Mouse (Mus musculus): ENCODE data around the gene Ap1s2. TPM values are rescaled to one million over a fixed set of nuclear protein-coding genes. Genes with fewer than 3 reads are reported as not detected.

Ap1s2 gene
- 3.2 and 3.5 TPM in 2 replicates for polyA plus RNA-seq (2012; rRNA removed)

GRCm38 (mm10) chrX:163908337-163909250 is at the start of gene Ap1s2:
TSS of gene Ap1s2 (plus strand) at chrX:163909017.
- TF ChIP-seq POLR2A (IDR thresholded peaks at IDR 0.05; ENCODE audit: control insufficient read depth, extremely low read depth, insufficient read depth, low read length, poor library complexity): peak; percentile 85
- TF ChIP-seq CTCF (IDR thresholded peaks at IDR 0.05; ENCODE audit: borderline replicate concordance, control insufficient read depth, extremely low read depth, insufficient read depth, low read length, poor library complexity): no peak
- H3K4me1 ChIP-seq (replicated peaks; ENCODE audit: control insufficient read depth, insufficient read depth, low read length): peaks cover 5% of the 10 kb centered on the region; the same call in 1 of the 2 replicates
- WGBS: under 1% methylated on average over 64 of the region's 80 CpGs

GRCm38 (mm10) chrX:163867711-163868379 is 41.0 kb upstream of the Ap1s2 start:
- Histone ChIP-seq H3K4me1 (replicated peaks; ENCODE audit: control insufficient read depth, insufficient read depth, low read length) (no peaks in the 10 kb centered on the region), H3K27ac (ENCODE audit: control insufficient read depth, insufficient read depth, low read length) (no peak overlapping the region), H3K36me3 (ENCODE audit: control insufficient read depth, insufficient read depth, low read length) (no peaks in the 10 kb centered on the region), H3K4me3 (ENCODE audit: control insufficient read depth, insufficient read depth, low read length) (no peak overlapping the region), H3K27me3 (ENCODE audit: control insufficient read depth, insufficient read depth, low read length) (no peaks in the 10 kb centered on the region)
- WGBS: 43% methylated on average over 5 of the region's 5 CpGs
- TF ChIP-seq CTCF (IDR thresholded peaks at IDR 0.05; ENCODE audit: borderline replicate concordance, control insufficient read depth, extremely low read depth, insufficient read depth, low read length, poor library complexity): no peak
- no peak for TF ChIP-seq POLR2A (IDR thresholded peaks at IDR 0.05; ENCODE audit: control insufficient read depth, extremely low read depth, insufficient read depth, low read length, poor library complexity)
- no peak for DNase-seq

More at GRCm38 (mm10) chrX:163908337-163909250, at the start of gene Ap1s2:
- peak within 1 kb of the TSS; percentile 81 for H3K27ac ChIP-seq (ENCODE audit: control insufficient read depth, insufficient read depth, low read length)
- peak; percentile 91 for DNase-seq
- no peaks in the 10 kb centered on the region for H3K36me3 ChIP-seq (ENCODE audit: control insufficient read depth, insufficient read depth, low read length)
- H3K27me3 ChIP-seq (ENCODE audit: control insufficient read depth, insufficient read depth, low read length): no peaks in the 10 kb centered on the region
- peak within 1 kb of the TSS; percentile 76 for H3K4me3 ChIP-seq (ENCODE audit: control insufficient read depth, insufficient read depth, low read length)

GRCm38 (mm10) chrX:163868659-163869278 is 40.0 kb upstream of the Ap1s2 start:
- no peaks in the 10 kb centered on the region for H3K27me3 ChIP-seq (ENCODE audit: control insufficient read depth, insufficient read depth, low read length)
- H3K36me3 ChIP-seq (ENCODE audit: control insufficient read depth, insufficient read depth, low read length): no peaks in the 10 kb centered on the region
- 74% methylated on average over 11 of the region's 11 CpGs for WGBS
- no peak overlapping the region for H3K4me3 ChIP-seq (ENCODE audit: control insufficient read depth, insufficient read depth, low read length)
- H3K27ac ChIP-seq (ENCODE audit: control insufficient read depth, insufficient read depth, low read length): no peak overlapping the region
- no peak for DNase-seq
- H3K4me1 ChIP-seq (replicated peaks; ENCODE audit: control insufficient read depth, insufficient read depth, low read length): no peaks in the 10 kb centered on the region
- no peak for TF ChIP-seq CTCF (IDR thresholded peaks at IDR 0.05; ENCODE audit: borderline replicate concordance, control insufficient read depth, extremely low read depth, insufficient read depth, low read length, poor library complexity)
- TF ChIP-seq POLR2A (IDR thresholded peaks at IDR 0.05; ENCODE audit: control insufficient read depth, extremely low read depth, insufficient read depth, low read length, poor library complexity): no peak

DNA sequence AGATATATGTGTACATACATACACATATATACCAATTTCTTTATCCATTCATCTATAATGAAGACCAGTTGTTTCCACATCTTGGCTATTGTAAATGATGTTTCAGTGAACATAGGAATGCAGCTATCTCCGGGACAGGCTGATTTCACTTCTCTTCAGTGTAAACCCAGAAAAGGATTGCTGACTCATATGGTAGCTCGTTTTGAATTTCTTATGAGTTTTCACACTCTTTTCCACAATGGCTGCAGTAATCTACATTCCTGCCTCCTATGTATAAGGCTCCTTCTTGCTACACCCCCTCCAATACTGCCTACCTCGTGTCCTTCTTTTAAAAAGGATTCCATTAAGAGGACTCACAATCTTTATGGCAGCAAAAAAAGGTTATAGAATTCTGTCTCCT is 32.9 kb upstream of the Ap1s2 start:
- Histone ChIP-seq H3K36me3 (ENCODE audit: control insufficient read depth, insufficient read depth, low read length) (no peaks in the 10 kb centered on the region), H3K27ac (ENCODE audit: control insufficient read depth, insufficient read depth, low read length) (no peak overlapping the region), H3K4me3 (ENCODE audit: control insufficient read depth, insufficient read depth, low read length) (no peak overlapping the region), H3K27me3 (ENCODE audit: control insufficient read depth, insufficient read depth, low read length) (no peaks in the 10 kb centered on the region), H3K4me1 (replicated peaks; ENCODE audit: control insufficient read depth, insufficient read depth, low read length) (peaks cover 8% of the 10 kb centered on the region)
- DNase-seq: no peak
- WGBS: 70% methylated on average over 3 of the region's 3 CpGs
- no peak for TF ChIP-seq POLR2A (IDR thresholded peaks at IDR 0.05; ENCODE audit: control insufficient read depth, extremely low read depth, insufficient read depth, low read length, poor library complexity)
- TF ChIP-seq CTCF (IDR thresholded peaks at IDR 0.05; ENCODE audit: borderline replicate concordance, control insufficient read depth, extremely low read depth, insufficient read depth, low read length, poor library complexity): no peak

GRCm38 (mm10) chrX:163876636-163877035 is 32.2 kb upstream of the Ap1s2 start:
- H3K4me1 ChIP-seq (replicated peaks; ENCODE audit: control insufficient read depth, insufficient read depth, low read length): peaks cover 8% of the 10 kb centered on the region
- H3K4me3 ChIP-seq (ENCODE audit: control insufficient read depth, insufficient read depth, low read length): no peak overlapping the region
- H3K36me3 ChIP-seq (ENCODE audit: control insufficient read depth, insufficient read depth, low read length): no peaks in the 10 kb centered on the region
- DNase-seq: no peak
- H3K27me3 ChIP-seq (ENCODE audit: control insufficient read depth, insufficient read depth, low read length): no peaks in the 10 kb centered on the region
- TF ChIP-seq CTCF (IDR thresholded peaks at IDR 0.05; ENCODE audit: borderline replicate concordance, control insufficient read depth, extremely low read depth, insufficient read depth, low read length, poor library complexity) (no peak), POLR2A (IDR thresholded peaks at IDR 0.05; ENCODE audit: control insufficient read depth, extremely low read depth, insufficient read depth, low read length, poor library complexity) (no peak)
- no peak overlapping the region for H3K27ac ChIP-seq (ENCODE audit: control insufficient read depth, insufficient read depth, low read length)
- WGBS: 67% methylated on average over 4 of the region's 4 CpGs

DNA sequence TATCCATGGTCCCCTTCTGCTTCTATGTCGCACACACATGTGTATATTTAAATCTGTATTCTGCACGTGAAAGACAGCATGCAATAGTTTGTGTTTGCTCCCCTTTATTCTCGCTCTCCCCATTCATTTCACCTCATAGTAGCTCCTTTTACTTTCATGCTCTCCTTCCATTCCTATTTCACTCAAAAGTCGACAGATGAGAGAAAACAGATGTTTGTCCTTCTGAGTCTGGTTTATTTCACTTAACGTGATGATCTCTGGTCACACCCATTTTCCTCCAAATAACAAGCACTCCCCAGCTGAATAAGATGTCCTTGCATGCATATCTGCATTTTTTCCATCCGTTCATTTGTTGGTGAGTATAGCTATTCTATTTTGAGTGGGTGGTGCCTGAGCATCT is 29.8 kb upstream of the Ap1s2 start:
- Histone ChIP-seq H3K36me3 (ENCODE audit: control insufficient read depth, insufficient read depth, low read length) (no peaks in the 10 kb centered on the region), H3K27me3 (ENCODE audit: control insufficient read depth, insufficient read depth, low read length) (no peaks in the 10 kb centered on the region), H3K4me3 (ENCODE audit: control insufficient read depth, insufficient read depth, low read length) (no peak overlapping the region), H3K27ac (ENCODE audit: control insufficient read depth, insufficient read depth, low read length) (no peak overlapping the region), H3K4me1 (replicated peaks; ENCODE audit: control insufficient read depth, insufficient read depth, low read length) (peaks cover 8% of the 10 kb centered on the region)
- WGBS: 30% methylated on average over 6 of the region's 6 CpGs
- DNase-seq: no peak
- TF ChIP-seq CTCF (IDR thresholded peaks at IDR 0.05; ENCODE audit: borderline replicate concordance, control insufficient read depth, extremely low read depth, insufficient read depth, low read length, poor library complexity) (no peak), POLR2A (IDR thresholded peaks at IDR 0.05; ENCODE audit: control insufficient read depth, extremely low read depth, insufficient read depth, low read length, poor library complexity) (no peak)
